Mouse (Mus musculus) induced T-regulatory cell, adult 2 months (primary cell): ENCODE data around the gene Majin.

Source experiments
- DNase-seq: peaks from one replicate; pipeline ENCODE4 v3.0.0-alpha.2; 2012; ENCODE audit warnings: low read depth

Gene Majin

GRCm38 (mm10) chr19:6230411-6230810 lies 46.2 kb downstream of the Majin start:
- DNase-seq = no peak

GRCm38 (mm10) chr19:6231036-6231435 lies 46.8 kb downstream of the Majin start:
- no peak for DNase-seq

GRCm38 (mm10) chr19:6233647-6234046 lies 49.5 kb downstream of the Majin start:
- DNase-seq = no peak

- no peak for DNase-seq
Observed at GRCm38 (mm10) chr19:6234337-6235083, 50.3 kb downstream of the Majin start.

GRCm38 (mm10) chr19:6235084-6236052 lies 51.2 kb downstream of the Majin start, which contains the start of gene Ppp2r5b:
Gene Ppp2r5b (minus strand): TSS chr19:6235872.
- DNase-seq = peak; percentile 98

- DNase-seq = peak; percentile 91
Observed at GRCm38 (mm10) chr19:6236053-6236441, 51.9 kb downstream of the Majin start.

GRCm38 (mm10) chr19:6236842-6237241 lies 52.7 kb downstream of the Majin start:
- DNase-seq = no peak

- DNase-seq = no peak
Observed at GRCm38 (mm10) chr19:6238740-6239139, 54.6 kb downstream of the Majin start.

GRCm38 (mm10) chr19:6240136-6240535 lies 55.9 kb downstream of the Majin start:
- DNase-seq = no peak

- DNase-seq = no peak
Observed at GRCm38 (mm10) chr19:6240725-6241124, 56.5 kb downstream of the Majin start.

GRCm38 (mm10) chr19:6241274-6242107 lies 57.3 kb downstream of the Majin start, which contains the start of gene Atg2a:
Gene Atg2a (plus strand): TSS chr19:6241668.
- DNase-seq = peak; percentile 99

GRCm38 (mm10) chr19:6242281-6242680 lies 58.1 kb downstream of the Majin start:
- DNase-seq = peak; percentile 93

- DNase-seq = no peak
Observed at GRCm38 (mm10) chr19:6243226-6243625, 59.0 kb downstream of the Majin start.

GRCm38 (mm10) chr19:6245806-6246205 lies 61.6 kb downstream of the Majin start:
- no peak for DNase-seq

- DNase-seq = no peak
Observed at GRCm38 (mm10) chr19:6247526-6248300, 63.5 kb downstream of the Majin start.

GRCm38 (mm10) chr19:6253021-6253420 lies 68.8 kb downstream of the Majin start:
- no peak for DNase-seq

- DNase-seq = peak; percentile 71
Observed at GRCm38 (mm10) chr19:6260428-6260827, 76.2 kb downstream of the Majin start.

- peak; percentile 42 for DNase-seq
Observed at GRCm38 (mm10) chr19:6260946-6261345, 76.8 kb downstream of the Majin start.

- no peak for DNase-seq
Observed at GRCm38 (mm10) chr19:6261379-6261778, 77.2 kb downstream of the Majin start.

GRCm38 (mm10) chr19:6262222-6262621 lies 78.0 kb downstream of the Majin start:
- peak; percentile 88 for DNase-seq

GRCm38 (mm10) chr19:6262839-6263433 lies 78.7 kb downstream of the Majin start:
- DNase-seq = no peak
